Mouse (Mus musculus): ENCODE results near the gene Fam83d. TPM values are rescaled to one million over a fixed set of nuclear protein-coding genes. Genes with fewer than 3 reads are reported as not detected.

Gene Fam83d
- polyA plus RNA-seq (2015; fragmentation: Nextera tagmentation; extraction: Ambion mirVana), result 46.8 and 47.5 TPM in 2 replicates

GRCm38 (mm10) chr2:158767742-158768339 lies at the start of gene Fam83d:
TSS of gene Fam83d (plus strand) at chr2:158768093.
- peak; percentile 96 for ATAC-seq (ENCODE audit: insufficient number of reproducible peaks, insufficient read depth, low FRiP score, low TSS enrichment, low read depth)
- Histone ChIP-seq H3K36me3 (0 out of 2 replicates have a peak, but pooled peaks cover 6% of the 10 kb centered on the region), H3K4me3 (peak within 1 kb of the TSS; percentile 76), H3K9ac (peak within 1 kb of the TSS; percentile 82), H3K27me3 (no peaks in the 10 kb centered on the region), H3K9me3 (no peaks in the 10 kb centered on the region), H3K27ac (peak within 1 kb of the TSS; percentile 75), H3K4me1 (peaks cover 33% of the 10 kb centered on the region), H3K4me2 (peak within 1 kb of the TSS; percentile 92)
- WGBS, result under 1% methylated on average over 48 of the region's 48 CpGs

GRCm38 (mm10) chr2:158718816-158719549 lies 48.9 kb upstream of the Fam83d start:
- Histone ChIP-seq H3K9ac (no peak overlapping the region), H3K27ac (no peak overlapping the region), H3K9me3 (peaks cover 2% of the 10 kb centered on the region; the same call in 1 of the 2 replicates), H3K4me1 (peaks cover 6% of the 10 kb centered on the region; the same call in 1 of the 2 replicates), H3K4me3 (no peak overlapping the region), H3K27me3 (no peaks in the 10 kb centered on the region), H3K4me2 (no peak overlapping the region), H3K36me3 (no peaks in the 10 kb centered on the region)
- 80% methylated on average over 12 of the region's 12 CpGs for WGBS
- no peak for ATAC-seq (ENCODE audit: insufficient number of reproducible peaks, insufficient read depth, low FRiP score, low TSS enrichment, low read depth)

- Histone ChIP-seq H3K27ac (no peak overlapping the region), H3K4me3 (no peak overlapping the region), H3K4me2 (no peak overlapping the region), H3K9me3 (peaks cover 2% of the 10 kb centered on the region; the same call in 1 of the 2 replicates), H3K4me1 (peaks cover 6% of the 10 kb centered on the region; the same call in 1 of the 2 replicates), H3K9ac (no peak overlapping the region), H3K36me3 (no peaks in the 10 kb centered on the region), H3K27me3 (no peaks in the 10 kb centered on the region)
- no peak for ATAC-seq (ENCODE audit: insufficient number of reproducible peaks, insufficient read depth, low FRiP score, low TSS enrichment, low read depth)
- WGBS, result 80% methylated on average over 16 of the region's 16 CpGs
These were observed 47.0 kb upstream of the Fam83d start for GRCm38 (mm10) chr2:158720715-158721370.

GRCm38 (mm10) chr2:158721481-158721880 lies 46.4 kb upstream of the Fam83d start:
- no peak overlapping the region for H3K27ac ChIP-seq
- ATAC-seq (ENCODE audit: insufficient number of reproducible peaks, insufficient read depth, low FRiP score, low TSS enrichment, low read depth), result no peak
- peaks cover 6% of the 10 kb centered on the region; the same call in 1 of the 2 replicates for H3K4me1 ChIP-seq
- no peaks in the 10 kb centered on the region for H3K27me3 ChIP-seq
- 58% methylated on average over 3 of the region's 3 CpGs for WGBS
- no peak overlapping the region for H3K4me2 ChIP-seq
- H3K9me3 ChIP-seq, result peaks cover 2% of the 10 kb centered on the region; the same call in 1 of the 2 replicates
- no peak overlapping the region for H3K9ac ChIP-seq
- no peak overlapping the region for H3K4me3 ChIP-seq
- H3K36me3 ChIP-seq, result no peaks in the 10 kb centered on the region

GRCm38 (mm10) chr2:158722135-158722534 lies 45.8 kb upstream of the Fam83d start:
- Histone ChIP-seq H3K4me3 (no peak overlapping the region), H3K36me3 (no peaks in the 10 kb centered on the region), H3K4me2 (no peak overlapping the region), H3K9ac (no peak overlapping the region), H3K27me3 (no peaks in the 10 kb centered on the region), H3K27ac (no peak overlapping the region), H3K9me3 (0 out of 2 replicates have a peak, but pooled peaks cover under 1% of the 10 kb centered on the region), H3K4me1 (peaks cover 6% of the 10 kb centered on the region; the same call in 1 of the 2 replicates)
- WGBS, result 72% methylated on average over 4 of the region's 4 CpGs
- ATAC-seq (ENCODE audit: insufficient number of reproducible peaks, insufficient read depth, low FRiP score, low TSS enrichment, low read depth), result no peak

- Histone ChIP-seq H3K27me3 (no peaks in the 10 kb centered on the region), H3K4me3 (no peak overlapping the region), H3K9ac (no peak overlapping the region), H3K27ac (0 out of 2 replicates have a peak overlapping the region, but pooled peaks have one; percentile 51), H3K9me3 (no peaks in the 10 kb centered on the region), H3K4me1 (peaks cover 6% of the 10 kb centered on the region; the same call in 1 of the 2 replicates), H3K36me3 (no peaks in the 10 kb centered on the region), H3K4me2 (no peak overlapping the region)
- no peak for ATAC-seq (ENCODE audit: insufficient number of reproducible peaks, insufficient read depth, low FRiP score, low TSS enrichment, low read depth)
- 46% methylated on average over 6 of the region's 6 CpGs for WGBS
These were observed 44.8 kb upstream of the Fam83d start for GRCm38 (mm10) chr2:158722991-158723551.

GRCm38 (mm10) chr2:158723806-158724205 lies 44.1 kb upstream of the Fam83d start:
- Histone ChIP-seq H3K9ac (no peak overlapping the region), H3K36me3 (no peaks in the 10 kb centered on the region), H3K4me2 (no peak overlapping the region), H3K4me3 (no peak overlapping the region), H3K9me3 (no peaks in the 10 kb centered on the region), H3K27me3 (no peaks in the 10 kb centered on the region), H3K4me1 (peaks cover 6% of the 10 kb centered on the region; the same call in 1 of the 2 replicates), H3K27ac (no peak overlapping the region)
- no peak for ATAC-seq (ENCODE audit: insufficient number of reproducible peaks, insufficient read depth, low FRiP score, low TSS enrichment, low read depth)
- 38% methylated on average over 6 of the region's 6 CpGs for WGBS

GRCm38 (mm10) chr2:158726252-158726651 lies 41.6 kb upstream of the Fam83d start:
- no peak for ATAC-seq (ENCODE audit: insufficient number of reproducible peaks, insufficient read depth, low FRiP score, low TSS enrichment, low read depth)
- no peak overlapping the region for H3K4me2 ChIP-seq
- H3K27ac ChIP-seq, result no peak overlapping the region
- no peaks in the 10 kb centered on the region for H3K9me3 ChIP-seq
- no peak overlapping the region for H3K4me3 ChIP-seq
- H3K9ac ChIP-seq, result no peak overlapping the region
- whole genome bisulfite sequencing, result 61% methylated on average over 6 of the region's 6 CpGs
- no peaks in the 10 kb centered on the region for H3K27me3 ChIP-seq
- H3K4me1 ChIP-seq, result peaks cover 6% of the 10 kb centered on the region; the same call in 1 of the 2 replicates
- no peaks in the 10 kb centered on the region for H3K36me3 ChIP-seq

GRCm38 (mm10) chr2:158728061-158728815 lies 39.7 kb upstream of the Fam83d start:
- H3K36me3 ChIP-seq, result no peaks in the 10 kb centered on the region
- H3K9ac ChIP-seq, result no peak overlapping the region
- H3K4me2 ChIP-seq, result no peak overlapping the region
- H3K4me1 ChIP-seq, result peaks cover 3% of the 10 kb centered on the region; the same call in 1 of the 2 replicates
- no peak for ATAC-seq (ENCODE audit: insufficient number of reproducible peaks, insufficient read depth, low FRiP score, low TSS enrichment, low read depth)
- no peaks in the 10 kb centered on the region for H3K27me3 ChIP-seq
- no peak overlapping the region for H3K4me3 ChIP-seq
- 45% methylated on average over 7 of the region's 7 CpGs for WGBS
- H3K9me3 ChIP-seq, result no peaks in the 10 kb centered on the region
- H3K27ac ChIP-seq, result no peak overlapping the region

- Histone ChIP-seq H3K9me3 (no peaks in the 10 kb centered on the region), H3K4me3 (no peak overlapping the region), H3K9ac (no peak overlapping the region), H3K4me2 (no peak overlapping the region), H3K27me3 (no peaks in the 10 kb centered on the region), H3K36me3 (no peaks in the 10 kb centered on the region), H3K27ac (no peak overlapping the region), H3K4me1 (peaks cover 5% of the 10 kb centered on the region; the same call in 1 of the 2 replicates)
- WGBS, result 65% methylated on average over 3 of the region's 3 CpGs
- ATAC-seq (ENCODE audit: insufficient number of reproducible peaks, insufficient read depth, low FRiP score, low TSS enrichment, low read depth), result no peak
These were observed 37.0 kb upstream of the Fam83d start for GRCm38 (mm10) chr2:158730896-158731295.

Data from embryonic facial prominence, embryonic 13.5 days (tissue).